Mouse (Mus musculus) kidney, adult 18-20 months (tissue): ENCODE results near the gene Hist1h4f.
"Not testable (repeated sequence)": the region's sequence is repeated elsewhere in the genome, so short reads cannot be mapped to it uniquely, and the experiment has no call there.

Source experiments
- DNase-seq: peaks from one replicate; pipeline ENCODE4 v3.0.0; 2021

The Hist1h4f gene

DNA sequence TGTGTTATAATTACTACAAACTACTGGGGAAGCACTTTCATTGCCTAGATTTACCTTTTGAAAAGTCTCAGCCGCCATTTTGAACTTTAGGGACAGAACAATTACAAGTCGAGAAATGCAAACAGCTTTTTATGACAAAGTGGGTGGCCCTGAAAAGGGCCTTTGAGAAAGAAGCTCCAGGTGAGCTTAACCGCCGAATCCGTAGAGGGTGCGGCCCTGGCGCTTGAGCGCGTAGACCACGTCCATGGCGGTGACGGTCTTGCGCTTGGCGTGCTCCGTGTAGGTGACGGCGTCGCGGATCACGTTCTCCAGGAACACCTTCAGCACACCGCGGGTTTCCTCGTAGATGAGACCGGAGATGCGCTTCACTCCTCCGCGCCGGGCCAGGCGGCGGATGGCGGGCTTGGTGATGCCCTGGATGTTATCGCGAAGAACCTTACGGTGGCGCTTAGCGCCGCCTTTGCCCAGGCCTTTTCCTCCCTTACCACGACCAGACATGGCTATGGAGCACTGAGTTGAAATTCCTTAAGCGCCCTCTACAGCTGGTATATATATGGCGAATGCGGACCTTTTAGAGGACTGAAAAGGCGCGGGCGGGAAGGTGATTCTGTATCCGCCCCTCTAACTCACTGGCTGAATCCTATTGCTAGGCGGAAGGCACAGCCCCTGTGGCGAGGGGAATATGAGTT is at the start of gene Hist1h4f:
Gene Hist1h4f (minus strand): TSS at position 503 of the 689 bp plus-strand sequence.
- DNase-seq: peak; percentile 74

DNA sequence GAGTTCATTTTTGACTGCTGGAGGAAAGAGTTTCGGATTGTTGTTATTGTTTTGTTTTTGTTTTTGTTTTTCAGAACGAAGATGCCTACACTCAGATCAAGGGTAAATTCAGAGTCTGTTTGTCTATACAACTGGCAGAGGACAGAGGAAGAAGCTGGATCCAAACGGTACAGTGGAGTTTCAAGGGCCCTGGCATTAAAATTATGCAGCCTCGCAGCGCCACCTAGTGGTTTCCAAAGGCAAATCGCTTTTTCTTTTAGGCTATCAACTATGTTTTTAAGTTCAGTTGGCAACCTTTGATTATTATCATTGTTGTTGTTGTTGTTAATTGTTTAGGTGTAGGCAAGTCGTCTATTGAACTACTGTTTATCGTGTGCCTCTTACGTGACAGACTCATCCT is 46.5 kb upstream of the Hist1h4f start:
- DNase-seq: peak; percentile 74

DNA sequence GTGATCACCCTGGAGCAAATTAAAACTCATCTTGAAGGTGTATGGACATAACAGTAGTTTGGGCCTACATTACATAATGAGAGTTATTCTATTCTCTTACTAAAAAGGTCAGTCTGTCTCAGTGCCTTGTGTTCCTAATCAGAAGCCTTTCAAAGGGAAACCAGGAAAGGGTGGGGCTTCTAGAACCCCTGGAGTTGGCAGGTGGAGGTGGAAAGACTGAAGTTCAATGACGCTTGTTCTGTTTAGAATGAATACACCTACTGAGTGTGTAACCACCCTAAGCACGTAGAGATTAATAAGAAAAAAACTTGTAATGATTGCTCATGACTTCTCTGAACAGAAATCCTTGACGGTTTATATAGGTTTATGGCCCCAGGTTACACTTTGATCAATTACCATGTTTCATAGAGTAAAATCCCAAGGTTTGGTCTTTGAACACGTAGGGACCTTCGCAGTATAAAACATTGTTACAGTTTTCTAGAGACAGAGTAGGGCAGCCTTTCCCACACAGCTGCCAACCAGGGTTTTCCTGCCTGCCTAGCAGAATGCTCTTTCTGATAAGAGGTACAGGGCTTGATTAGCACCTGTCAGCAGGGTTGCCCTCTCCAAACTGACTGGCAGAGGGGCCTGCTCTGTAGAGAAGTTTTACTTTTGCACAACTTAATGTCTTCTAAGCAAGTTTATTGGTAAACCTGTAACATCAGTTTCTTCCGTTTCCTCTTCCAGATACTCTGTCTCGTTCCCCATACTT is 44.3 kb upstream of the Hist1h4f start:
- DNase-seq: no peak

DNA sequence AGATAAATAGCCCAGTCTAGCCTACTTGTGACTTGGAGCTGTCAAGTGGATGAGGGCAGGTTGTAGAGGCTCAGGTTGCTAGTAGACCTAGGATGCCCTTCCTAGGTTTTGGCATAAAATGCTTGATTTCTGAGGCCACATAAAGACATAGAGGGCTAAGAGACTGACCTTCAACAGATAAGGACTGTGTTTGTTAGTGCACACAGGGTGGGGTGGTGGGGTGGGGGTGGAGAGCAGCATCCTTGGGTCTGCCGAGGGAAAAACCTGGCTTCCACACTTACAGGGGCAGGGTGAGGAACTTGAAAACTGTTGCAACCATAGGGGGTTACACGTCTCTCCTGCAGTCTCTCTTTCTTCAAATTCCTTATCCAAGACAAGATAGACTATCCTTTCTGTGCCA is 43.7 kb upstream of the Hist1h4f start:
- no peak for DNase-seq

- no peak for DNase-seq
These were observed 41.8 kb upstream of the Hist1h4f start for GRCm38 (mm10) chr13:23593051-23593770.

DNA sequence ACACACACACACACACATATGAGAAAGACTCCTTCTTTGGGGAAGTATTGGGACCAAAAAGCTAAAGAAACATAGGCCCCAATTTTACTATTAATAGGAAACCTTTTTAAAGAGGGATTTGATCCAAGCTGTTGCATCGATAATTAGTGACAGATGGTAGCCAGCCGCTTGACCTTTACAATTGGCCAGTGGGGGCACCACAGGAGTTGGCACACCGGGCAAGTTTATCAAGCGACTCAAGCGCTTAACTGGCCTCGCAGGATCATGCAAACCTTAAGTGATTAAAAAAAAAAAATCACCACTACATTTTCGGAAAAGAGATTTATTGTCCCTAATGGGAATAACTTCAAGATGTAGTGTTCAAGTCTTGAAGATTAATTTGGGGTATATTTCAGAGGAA is 41.2 kb upstream of the Hist1h4f start:
- no peak for DNase-seq

- DNase-seq: not testable (repeated sequence)
These were observed 40.4 kb upstream of the Hist1h4f start for GRCm38 (mm10) chr13:23591886-23592285.

DNA sequence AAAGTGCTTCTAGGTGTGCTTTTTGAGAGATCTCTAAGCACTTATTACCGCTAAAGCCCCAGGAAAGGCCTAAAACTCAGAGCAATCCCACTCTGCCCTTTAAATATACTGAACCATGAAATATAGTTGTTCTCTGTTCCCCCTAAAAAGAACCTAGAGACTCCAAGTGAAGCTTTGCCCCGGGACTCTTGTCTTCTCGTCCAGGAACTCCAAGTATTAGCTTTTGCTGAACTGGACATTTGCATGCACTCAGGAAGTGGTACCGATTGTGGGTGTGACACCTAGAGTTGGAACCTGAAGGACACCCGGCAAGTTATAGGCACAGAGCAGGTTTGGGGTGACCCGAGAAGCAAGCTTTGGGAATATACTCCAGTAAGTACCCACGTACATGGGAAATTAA is 39.8 kb upstream of the Hist1h4f start:
- DNase-seq: no peak

GRCm38 (mm10) chr13:23586940-23587225 is 35.4 kb upstream of the Hist1h4f start:
- no peak for DNase-seq

GRCm38 (mm10) chr13:23586099-23586939 is 34.9 kb upstream of the Hist1h4f start:
- DNase-seq: no peak

GRCm38 (mm10) chr13:23585442-23586098 is 34.1 kb upstream of the Hist1h4f start:
- DNase-seq: peak; percentile 65

GRCm38 (mm10) chr13:23585029-23585441 is 33.6 kb upstream of the Hist1h4f start:
- peak; percentile 68 for DNase-seq

DNA sequence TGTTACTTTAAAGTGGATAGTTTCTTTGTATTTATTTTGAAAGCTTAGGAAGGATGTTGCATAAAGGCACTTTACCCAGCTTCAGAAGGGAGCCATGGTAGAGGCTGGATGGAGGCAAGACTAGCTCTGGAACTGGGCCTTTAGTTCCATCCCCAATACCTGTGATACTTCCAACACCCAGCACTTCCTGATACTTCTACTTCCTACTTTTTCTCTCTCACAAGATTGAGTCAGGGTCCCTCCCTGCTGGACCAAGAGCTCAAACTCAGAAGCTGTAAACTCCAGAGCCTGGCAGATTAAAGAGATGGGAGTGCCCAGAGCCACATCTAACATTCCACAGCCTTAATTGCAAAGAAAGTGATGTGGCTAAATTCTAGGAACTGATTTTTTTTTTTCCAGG is 32.9 kb upstream of the Hist1h4f start:
- DNase-seq: no peak

DNA sequence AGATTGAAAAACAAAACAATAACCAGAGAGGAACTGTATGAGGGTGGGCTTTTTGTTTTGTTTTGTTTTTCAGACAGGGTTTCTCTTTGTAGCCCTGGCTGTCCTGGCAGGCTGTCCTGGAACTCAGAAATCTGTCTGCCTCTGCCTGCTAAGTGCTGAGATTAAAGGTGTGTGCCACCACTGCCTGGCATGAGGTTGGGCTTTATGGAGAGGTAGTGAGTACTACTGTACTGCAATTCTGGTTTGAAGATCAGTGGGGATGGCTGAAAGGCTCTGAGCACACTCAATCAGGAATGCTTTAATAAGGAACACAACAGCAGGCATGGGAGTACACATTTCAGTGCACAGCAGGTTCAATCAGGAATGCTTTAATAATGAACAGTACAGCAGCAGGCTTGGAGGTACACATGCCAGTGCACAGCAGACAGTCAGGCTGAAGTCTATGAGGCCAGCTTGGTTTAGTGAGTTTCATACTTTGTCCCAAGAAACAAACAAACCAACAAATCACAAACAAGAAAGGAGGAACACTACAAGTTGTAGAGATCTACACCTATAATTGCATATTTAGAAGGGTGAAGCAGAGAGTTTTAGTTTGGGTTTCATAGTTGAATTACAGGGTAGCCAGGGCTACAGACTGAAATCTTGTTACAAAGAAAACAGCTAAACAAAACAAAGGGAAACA is 32.1 kb upstream of the Hist1h4f start:
- DNase-seq: no peak

DNA sequence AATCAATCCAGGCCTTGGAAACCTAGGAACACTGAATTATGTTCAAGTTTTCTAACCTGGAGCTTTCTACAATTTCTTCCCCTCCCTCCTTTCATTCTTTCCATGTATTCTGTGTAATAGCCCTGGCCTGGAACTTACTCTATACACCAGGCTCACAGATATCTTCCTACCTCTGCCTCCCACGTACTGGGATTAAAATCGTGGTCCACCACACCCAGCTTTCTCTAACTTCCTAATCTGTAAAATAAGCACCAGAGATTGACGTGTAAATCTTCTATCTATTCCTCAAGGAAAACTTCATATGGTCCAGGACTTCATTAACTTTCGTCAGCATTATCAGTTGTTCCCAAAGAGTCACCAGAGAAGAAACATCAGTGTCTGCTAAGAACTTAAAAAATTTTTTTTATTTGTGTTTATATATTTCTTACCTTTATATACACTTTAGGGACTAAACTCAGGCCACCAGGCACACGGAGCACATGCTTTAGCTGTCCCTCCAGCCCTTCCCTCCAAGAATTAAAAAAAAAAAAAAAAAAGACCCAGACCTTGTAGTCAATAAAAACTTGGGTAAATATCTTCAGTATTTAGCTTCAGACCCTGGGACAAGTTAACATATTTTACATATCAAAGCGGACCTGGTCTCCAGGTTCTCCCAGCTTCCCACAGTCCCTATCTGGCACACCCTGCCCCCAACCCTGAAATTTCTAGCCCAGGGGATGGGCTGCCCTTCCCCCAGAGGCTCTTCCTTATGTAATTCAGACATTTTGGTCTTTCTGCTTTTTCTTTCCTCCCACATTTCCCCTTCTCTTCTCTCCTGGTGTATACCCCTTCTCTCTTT is 31.0 kb upstream of the Hist1h4f start:
- no peak for DNase-seq

GRCm38 (mm10) chr13:23581408-23582218 is 30.2 kb upstream of the Hist1h4f start, which contains the start of gene Hist1h4d:
Gene Hist1h4d, plus strand, starts transcription at chr13:23581598.
- DNase-seq: peak; percentile 95

- no peak for DNase-seq
These were observed 26.4 kb upstream of the Hist1h4f start for GRCm38 (mm10) chr13:23577835-23578234.

- no peak for DNase-seq
These were observed 25.6 kb upstream of the Hist1h4f start for GRCm38 (mm10) chr13:23576906-23577639.

- DNase-seq: no peak
These were observed 25.0 kb upstream of the Hist1h4f start for GRCm38 (mm10) chr13:23576351-23576881.
